Mouse (Mus musculus) small intestine, adult 2 months (tissue): Measurements from ENCODE around the gene Dst.

Source experiments
- CTCF ChIP-seq: fragments of 200-500 bp; IDR thresholded peaks from 2 replicates; pipeline ENCODE4 v1.5.1; 2012; ENCODE audit warnings: low read depth, mild to moderate bottlenecking, control low read depth, inconsistent platforms, low read length, moderate library complexity, mixed read lengths; ENCODE audit not compliant: insufficient replicate concordance, insufficient read length; ENCODE audit errors: extremely low read depth
- POLR2A ChIP-seq: fragments of 200-500 bp; IDR thresholded peaks from 2 replicates; pipeline ENCODE4 v1.6.1; 2012; ENCODE audit warnings: low read depth, mild to moderate bottlenecking, control low read depth, inconsistent platforms, low read length, moderate library complexity

- TF ChIP-seq CTCF, result no peak
- TF ChIP-seq POLR2A, result no peak
These were observed 360.5 kb downstream of the Dst start for GRCm38 (mm10) chr1:34268520-34268919.
